Mouse (Mus musculus) stomach, embryonic 16.5 days (tissue): Measurements from ENCODE around the gene Pld4. TPM values are rescaled to one million over a fixed set of nuclear protein-coding genes. Genes with fewer than 3 reads are reported as not detected.

Experiments used
- ATAC-seq: fragments of 200-750 bp; cut with Nextera tagmentation; 2 replicates; pipeline ENCODE4 v1.8.0; 2017; ENCODE audit warnings: moderate number of reproducible peaks, moderate TSS enrichment; ENCODE audit not compliant: insufficient read depth, low FRiP score
- H3K27ac ChIP-seq: fragments of 300-500 bp; sonication (generic); 2 replicates; pipeline ENCODE4 v1.5.1; 2014; ENCODE audit warnings: low read length
- H3K27me3 ChIP-seq: fragments of 300-500 bp; sonication (generic); 2 replicates; pipeline ENCODE4 v1.6.1; 2014; ENCODE audit warnings: low read length, control low read depth, mixed read lengths; ENCODE audit not compliant: control insufficient read depth, insufficient read depth
- H3K36me3 ChIP-seq: fragments of 300-500 bp; sonication (generic); 2 replicates; pipeline ENCODE4 v1.6.1; 2014; ENCODE audit warnings: low read length; ENCODE audit not compliant: control insufficient read depth, insufficient read depth
- H3K4me1 ChIP-seq: fragments of 300-500 bp; sonication (generic); 2 replicates; pipeline ENCODE4 v1.6.1; 2014; ENCODE audit warnings: low read length, control low read depth, mixed read lengths; ENCODE audit not compliant: control insufficient read depth, insufficient read depth
- H3K4me2 ChIP-seq: fragments of 300-500 bp; sonication (generic); 2 replicates; pipeline ENCODE4 v1.6.1; 2014; ENCODE audit warnings: low read depth, low read length, mixed read lengths
- H3K4me3 ChIP-seq: fragments of 300-500 bp; sonication (generic); replicated peaks from 2 replicates; pipeline ENCODE4 v1.5.1; 2014; ENCODE audit warnings: mild to moderate bottlenecking, low read length
- H3K9ac ChIP-seq: fragments of 300-500 bp; sonication (generic); 2 replicates; pipeline ENCODE4 v1.6.1; 2014; ENCODE audit warnings: low read length
- H3K9me3 ChIP-seq: fragments of 300-500 bp; sonication (generic); replicated peaks from 2 replicates; pipeline ENCODE4 v1.6.1; 2016; ENCODE audit warnings: low read length, control low read depth; ENCODE audit not compliant: control insufficient read depth
- WGBS: fragments of 180-500 bp; shearing (Covaris S2); extraction: QIAGEN DNeasy Blood & Tissue Kit; methylation state at CpG from one replicate; pipeline ENCODE4 v1.1.7; 2014; 5-methylcytosine and 5-hydroxymethylcytosine counted together
- polyA plus RNA-seq: library from polyadenylated mRNA; unstranded; fragments of >200 nt; fragmentation: Nextera tagmentation; extraction: Ambion mirVana; gene quantifications from 2 replicates; pipeline ENCODE4 v1.2.1, GENCODE M21; 2015

The Pld4 gene
- polyA plus RNA-seq, 1 experiment from 2014 or later: 17.1 TPM

GRCm38 (mm10) chr12:112799237-112799970, 38.9 kb downstream of the Pld4 start:
- no peak for ATAC-seq
- H3K27ac ChIP-seq: no peak overlapping the region

GRCm38 (mm10) chr12:112800476-112800875, 40.0 kb downstream of the Pld4 start:
- H3K27ac ChIP-seq: no peak overlapping the region
- ATAC-seq: peak; percentile 2; the same call in 1 of the 2 replicates
- no peaks in the 10 kb centered on the region for H3K36me3 ChIP-seq
- WGBS: 8% methylated on average over 4 of the region's 4 CpGs
- H3K9me3 ChIP-seq: no peaks in the 10 kb centered on the region
- peaks cover 58% of the 10 kb centered on the region for H3K4me1 ChIP-seq
- H3K4me2 ChIP-seq: no peak overlapping the region
- no peak overlapping the region for H3K4me3 ChIP-seq
- no peak overlapping the region for H3K9ac ChIP-seq
- peaks cover 14% of the 10 kb centered on the region for H3K27me3 ChIP-seq

More at GRCm38 (mm10) chr12:112799237-112799970, 38.9 kb downstream of the Pld4 start:
- 85% methylated on average over 10 of the region's 10 CpGs for WGBS
- H3K36me3 ChIP-seq: no peaks in the 10 kb centered on the region
- H3K27me3 ChIP-seq: peaks cover 14% of the 10 kb centered on the region
- 0 out of 2 replicates have a peak overlapping the region, but pooled peaks have one; percentile 9 for H3K9ac ChIP-seq
- H3K9me3 ChIP-seq: no peaks in the 10 kb centered on the region
- no peak overlapping the region for H3K4me3 ChIP-seq
- peaks cover 69% of the 10 kb centered on the region for H3K4me1 ChIP-seq
- no peak overlapping the region for H3K4me2 ChIP-seq

GRCm38 (mm10) chr12:112801864-112802846, 41.7 kb downstream of the Pld4 start, which contains the start of gene Ahnak2:
Gene Ahnak2, minus strand, starts transcription at chr12:112802657.
- H3K9ac ChIP-seq: peak within 1 kb of the TSS; percentile 72

GRCm38 (mm10) chr12:112802917-112803316, 42.5 kb downstream of the Pld4 start:
- H3K4me2 ChIP-seq: peak overlapping the region; percentile 100
- no peak overlapping the region for H3K27ac ChIP-seq
- H3K9me3 ChIP-seq: no peaks in the 10 kb centered on the region
- peaks cover 35% of the 10 kb centered on the region for H3K4me1 ChIP-seq
- no peak overlapping the region for H3K4me3 ChIP-seq
- 24% methylated on average over 3 of the region's 3 CpGs for WGBS
- H3K27me3 ChIP-seq: peaks cover 14% of the 10 kb centered on the region
- no peak for ATAC-seq
- H3K36me3 ChIP-seq: no peaks in the 10 kb centered on the region
- no peak overlapping the region for H3K9ac ChIP-seq

More at GRCm38 (mm10) chr12:112801864-112802846, 41.7 kb downstream of the Pld4 start, which contains the start of gene Ahnak2:
- peak; percentile 45; the same call in 1 of the 2 replicates for ATAC-seq
- WGBS: 4% methylated on average over 49 of the region's 69 CpGs
- peak within 1 kb of the TSS; percentile 54 for H3K4me3 ChIP-seq
- peaks cover 14% of the 10 kb centered on the region for H3K27me3 ChIP-seq
- H3K36me3 ChIP-seq: no peaks in the 10 kb centered on the region
- peak within 1 kb of the TSS; percentile 100 for H3K4me2 ChIP-seq
- no peaks in the 10 kb centered on the region for H3K9me3 ChIP-seq
- peaks cover 43% of the 10 kb centered on the region for H3K4me1 ChIP-seq
- no peak within 1 kb of the TSS for H3K27ac ChIP-seq

- H3K27me3 ChIP-seq: peaks cover 14% of the 10 kb centered on the region
- H3K4me2 ChIP-seq: no peak overlapping the region
- no peaks in the 10 kb centered on the region for H3K36me3 ChIP-seq
- H3K4me3 ChIP-seq: no peak overlapping the region
- no peaks in the 10 kb centered on the region for H3K9me3 ChIP-seq
- no peak overlapping the region for H3K9ac ChIP-seq
- no peak for ATAC-seq
- H3K4me1 ChIP-seq: peaks cover 30% of the 10 kb centered on the region
- H3K27ac ChIP-seq: no peak overlapping the region
- WGBS: 38% methylated on average over 13 of the region's 13 CpGs
These were observed 43.6 kb downstream of the Pld4 start for GRCm38 (mm10) chr12:112804046-112804445.

GRCm38 (mm10) chr12:112806044-112806443, 45.6 kb downstream of the Pld4 start:
- WGBS: 62% methylated on average over 6 of the region's 6 CpGs
- Histone ChIP-seq H3K4me1 (peaks cover 32% of the 10 kb centered on the region), H3K4me2 (no peak overlapping the region), H3K36me3 (no peaks in the 10 kb centered on the region), H3K27me3 (peaks cover 13% of the 10 kb centered on the region), H3K9me3 (no peaks in the 10 kb centered on the region), H3K9ac (no peak overlapping the region), H3K27ac (no peak overlapping the region), H3K4me3 (no peak overlapping the region)
- no peak for ATAC-seq

GRCm38 (mm10) chr12:112807796-112808195, 47.3 kb downstream of the Pld4 start:
- Histone ChIP-seq H3K36me3 (no peaks in the 10 kb centered on the region), H3K27me3 (no peaks in the 10 kb centered on the region; the same call in 1 of the 2 replicates), H3K9ac (no peak overlapping the region), H3K4me3 (no peak overlapping the region), H3K4me1 (peaks cover 21% of the 10 kb centered on the region), H3K27ac (no peak overlapping the region), H3K9me3 (no peaks in the 10 kb centered on the region), H3K4me2 (no peak overlapping the region)
- WGBS: 89% methylated on average over 4 of the region's 4 CpGs
- no peak for ATAC-seq

GRCm38 (mm10) chr12:112808212-112808586, 47.7 kb downstream of the Pld4 start:
- Histone ChIP-seq H3K27ac (peak overlapping the region; percentile 42; the same call in 1 of the 2 replicates), H3K4me1 (peaks cover 17% of the 10 kb centered on the region), H3K4me2 (peak overlapping the region; percentile 100), H3K36me3 (no peaks in the 10 kb centered on the region), H3K4me3 (peak overlapping the region; percentile 72), H3K9ac (peak overlapping the region; percentile 72), H3K9me3 (no peaks in the 10 kb centered on the region), H3K27me3 (no peaks in the 10 kb centered on the region)
- ATAC-seq: peak; percentile 7; the same call in 1 of the 2 replicates
- 73% methylated on average over 5 of the region's 5 CpGs for WGBS
